Mouse (Mus musculus) hindbrain, embryonic 15.5 days (tissue): ENCODE measurements at regions not wholly inside any gene's neighbourhood (a gene's known extent, or its start where the extent isn't known, plus 50 kb on each side); places are given as distances from the start of the nearest gene placed in this dataset.

Source experiments
- ATAC-seq: fragments of 200-750 bp; cut with Nextera tagmentation; 2 replicates; pipeline ENCODE4 v1.8.0; 2017; ENCODE audit warnings: low read depth, moderate number of reproducible peaks, moderate TSS enrichment; ENCODE audit not compliant: low FRiP score
- H3K27ac ChIP-seq: fragments of 300-500 bp; sonication (generic); replicated peaks from 2 replicates; pipeline ENCODE4 v1.5.1; 2015; ENCODE audit warnings: mild to moderate bottlenecking, inconsistent platforms
- H3K27me3 ChIP-seq: fragments of 300-500 bp; sonication (generic); 2 replicates; pipeline ENCODE4 v1.6.1; 2015; ENCODE audit warnings: control low read depth, inconsistent platforms
- H3K36me3 ChIP-seq: fragments of 300-500 bp; sonication (generic); 2 replicates; pipeline ENCODE4 v1.6.1; 2015; ENCODE audit warnings: control low read depth, inconsistent platforms
- H3K4me1 ChIP-seq: fragments of 300-500 bp; sonication (generic); replicated peaks from 2 replicates; pipeline ENCODE4 v1.6.1; 2015; ENCODE audit warnings: control low read depth, inconsistent platforms
- H3K4me2 ChIP-seq: fragments of 300-500 bp; sonication (generic); 2 replicates; pipeline ENCODE4 v1.6.1; 2015; ENCODE audit warnings: moderate library complexity, mild to moderate bottlenecking, inconsistent platforms
- H3K4me3 ChIP-seq: fragments of 300-500 bp; sonication (generic); 2 replicates; pipeline ENCODE4 v1.5.1; 2015; ENCODE audit warnings: mild to moderate bottlenecking, inconsistent platforms
- H3K9ac ChIP-seq: fragments of 300-500 bp; sonication (generic); 2 replicates; pipeline ENCODE4 v1.6.1; 2015; ENCODE audit warnings: inconsistent platforms
- H3K9me3 ChIP-seq: fragments of 300-500 bp; sonication (generic); 2 replicates; pipeline ENCODE4 v1.6.1; 2016; ENCODE audit warnings: control low read depth, inconsistent platforms
- WGBS: fragments of 180-500 bp; shearing (Covaris S2); methylation state at CpG from one replicate; pipeline ENCODE4 v1.1.7; 2015; 5-methylcytosine and 5-hydroxymethylcytosine counted together

GRCm38 (mm10) chr3:15186731-15187130 lies 145.4 kb downstream of the Gm9733 start:
- H3K27me3 ChIP-seq = no peaks in the 10 kb centered on the region
- no peaks in the 10 kb centered on the region for H3K9me3 ChIP-seq
- H3K36me3 ChIP-seq = no peaks in the 10 kb centered on the region
- no peak overlapping the region for H3K27ac ChIP-seq
- H3K9ac ChIP-seq = no peak overlapping the region
- no peak overlapping the region for H3K4me3 ChIP-seq
- H3K4me2 ChIP-seq = no peak overlapping the region
- no peak for ATAC-seq
- WGBS = 88% methylated on average over 3 of the region's 3 CpGs
- no peaks in the 10 kb centered on the region for H3K4me1 ChIP-seq

- Histone ChIP-seq H3K4me1 (no peaks in the 10 kb centered on the region), H3K4me3 (no peak overlapping the region), H3K27me3 (no peaks in the 10 kb centered on the region), H3K4me2 (peak overlapping the region; percentile 27; the same call in 1 of the 2 replicates), H3K27ac (no peak overlapping the region), H3K9me3 (no peaks in the 10 kb centered on the region), H3K36me3 (no peaks in the 10 kb centered on the region), H3K9ac (no peak overlapping the region)
- 5% methylated on average over 7 of the region's 7 CpGs for WGBS
- ATAC-seq = peak; percentile 91
Measured at GRCm38 (mm10) chr3:15194362-15194761, 137.7 kb downstream of the Gm9733 start.

DNA sequence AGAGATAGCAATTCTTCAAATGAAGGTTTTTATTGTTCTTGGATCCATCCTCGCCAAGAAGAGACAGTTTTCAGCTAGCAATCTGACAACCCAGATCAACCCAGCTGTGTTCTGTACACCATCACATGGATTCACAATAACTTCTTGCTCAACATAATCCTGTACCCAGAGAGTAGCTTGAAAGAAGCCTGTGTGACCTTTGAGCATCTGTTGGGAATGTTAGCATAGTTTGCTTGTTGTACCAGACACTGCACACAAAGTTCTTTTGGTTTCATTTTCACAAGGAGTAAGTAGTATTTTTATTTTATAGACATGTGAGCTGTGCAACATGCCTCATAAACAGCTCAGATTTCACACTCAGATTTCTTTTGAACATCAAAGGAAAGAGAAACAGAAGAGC lies 136.0 kb downstream of the Gm9733 start:
- no peak overlapping the region for H3K4me3 ChIP-seq
- no peaks in the 10 kb centered on the region for H3K4me1 ChIP-seq
- ATAC-seq = no peak
- no peaks in the 10 kb centered on the region for H3K9me3 ChIP-seq
- no peaks in the 10 kb centered on the region for H3K27me3 ChIP-seq
- H3K36me3 ChIP-seq = no peaks in the 10 kb centered on the region
- no peak overlapping the region for H3K4me2 ChIP-seq
- H3K9ac ChIP-seq = no peak overlapping the region
- H3K27ac ChIP-seq = no peak overlapping the region
- WGBS = 83% methylated on average over 1 of the region's 1 CpGs

DNA sequence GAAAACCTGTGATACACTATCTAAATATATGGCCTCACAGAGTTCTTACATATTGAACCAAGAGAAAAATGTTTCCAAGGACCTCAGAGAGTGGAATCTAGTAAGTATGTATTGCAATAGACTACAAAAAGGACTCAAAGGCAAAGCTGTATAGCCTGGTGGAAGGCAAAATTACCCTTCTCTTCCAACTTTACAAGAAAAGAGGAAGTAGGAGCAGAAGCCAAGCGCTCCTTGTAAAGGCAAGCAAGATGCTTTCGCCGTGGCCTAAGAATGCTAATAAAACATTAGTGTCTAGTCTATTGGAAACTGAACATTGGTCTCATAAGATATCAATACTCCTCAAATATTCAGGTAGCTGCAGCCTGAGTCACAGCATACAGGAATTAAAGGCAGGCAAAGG lies 134.0 kb downstream of the Gm9733 start:
- no peak for ATAC-seq
- Histone ChIP-seq H3K9me3 (no peaks in the 10 kb centered on the region), H3K36me3 (no peaks in the 10 kb centered on the region), H3K4me3 (no peak overlapping the region), H3K4me1 (no peaks in the 10 kb centered on the region), H3K4me2 (no peak overlapping the region), H3K27ac (no peak overlapping the region), H3K9ac (no peak overlapping the region), H3K27me3 (no peaks in the 10 kb centered on the region)
- 88% methylated on average over 3 of the region's 3 CpGs for WGBS

DNA sequence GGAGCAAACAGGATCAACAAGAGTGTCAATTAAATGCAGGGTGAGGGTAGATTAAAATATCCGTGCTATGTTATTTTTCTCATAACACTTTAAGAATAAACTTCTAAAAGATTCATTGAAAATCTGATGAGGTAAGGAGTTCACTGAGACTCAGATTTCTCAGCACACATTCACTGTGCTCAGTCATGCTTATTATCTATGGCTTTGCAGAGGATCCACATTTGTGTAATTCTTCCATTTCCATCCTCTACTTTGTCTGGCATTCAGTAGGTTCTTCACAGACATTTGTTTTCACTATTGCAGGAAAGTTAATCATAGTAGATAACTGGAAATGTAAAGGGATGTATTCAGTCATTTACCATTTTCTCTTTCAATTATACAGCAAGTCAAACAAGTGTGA lies 131.8 kb downstream of the Gm9733 start:
- no peak overlapping the region for H3K4me2 ChIP-seq

GRCm38 (mm10) chr3:15200990-15201389 lies 131.1 kb downstream of the Gm9733 start:
- H3K36me3 ChIP-seq = no peaks in the 10 kb centered on the region
- H3K4me3 ChIP-seq = no peak overlapping the region
- no peaks in the 10 kb centered on the region for H3K27me3 ChIP-seq
- H3K4me1 ChIP-seq = no peaks in the 10 kb centered on the region
- no peak overlapping the region for H3K9ac ChIP-seq
- H3K9me3 ChIP-seq = no peaks in the 10 kb centered on the region
- H3K27ac ChIP-seq = no peak overlapping the region
- H3K4me2 ChIP-seq = no peak overlapping the region
- ATAC-seq = no peak

More for the DNA sequence above, 131.8 kb downstream of the Gm9733 start:
- Histone ChIP-seq H3K4me3 (no peak overlapping the region), H3K9me3 (no peaks in the 10 kb centered on the region), H3K4me1 (no peaks in the 10 kb centered on the region), H3K27me3 (no peaks in the 10 kb centered on the region), H3K9ac (no peak overlapping the region), H3K36me3 (no peaks in the 10 kb centered on the region), H3K27ac (no peak overlapping the region)
- ATAC-seq = no peak
- 78% methylated on average over 1 of the region's 1 CpGs for WGBS

DNA sequence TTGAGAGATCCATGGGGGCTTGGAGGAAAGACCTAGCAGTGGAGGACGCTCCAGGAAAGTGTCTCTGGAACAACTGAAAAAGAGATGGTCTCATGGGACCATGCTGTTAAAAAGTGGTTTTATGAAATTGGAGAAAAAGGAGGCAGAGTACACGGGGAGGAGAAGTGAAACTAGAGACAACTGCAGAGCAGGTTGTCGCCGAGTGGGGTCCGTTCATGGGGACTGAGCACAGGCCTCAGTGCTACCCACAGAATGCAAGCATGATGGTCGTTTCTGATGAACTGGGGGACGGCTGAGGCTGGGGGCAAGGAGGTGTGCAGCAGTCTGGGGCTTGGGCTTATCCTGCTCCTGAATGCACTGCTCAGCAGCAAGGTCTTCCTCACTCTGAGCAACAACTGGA lies 129.3 kb downstream of the Gm9733 start:
- Histone ChIP-seq H3K9ac (no peak overlapping the region), H3K4me1 (no peaks in the 10 kb centered on the region), H3K9me3 (no peaks in the 10 kb centered on the region), H3K36me3 (no peaks in the 10 kb centered on the region), H3K27me3 (no peaks in the 10 kb centered on the region), H3K27ac (no peak overlapping the region), H3K4me2 (no peak overlapping the region), H3K4me3 (no peak overlapping the region)
- ATAC-seq = no peak
- 86% methylated on average over 7 of the region's 7 CpGs for WGBS

DNA sequence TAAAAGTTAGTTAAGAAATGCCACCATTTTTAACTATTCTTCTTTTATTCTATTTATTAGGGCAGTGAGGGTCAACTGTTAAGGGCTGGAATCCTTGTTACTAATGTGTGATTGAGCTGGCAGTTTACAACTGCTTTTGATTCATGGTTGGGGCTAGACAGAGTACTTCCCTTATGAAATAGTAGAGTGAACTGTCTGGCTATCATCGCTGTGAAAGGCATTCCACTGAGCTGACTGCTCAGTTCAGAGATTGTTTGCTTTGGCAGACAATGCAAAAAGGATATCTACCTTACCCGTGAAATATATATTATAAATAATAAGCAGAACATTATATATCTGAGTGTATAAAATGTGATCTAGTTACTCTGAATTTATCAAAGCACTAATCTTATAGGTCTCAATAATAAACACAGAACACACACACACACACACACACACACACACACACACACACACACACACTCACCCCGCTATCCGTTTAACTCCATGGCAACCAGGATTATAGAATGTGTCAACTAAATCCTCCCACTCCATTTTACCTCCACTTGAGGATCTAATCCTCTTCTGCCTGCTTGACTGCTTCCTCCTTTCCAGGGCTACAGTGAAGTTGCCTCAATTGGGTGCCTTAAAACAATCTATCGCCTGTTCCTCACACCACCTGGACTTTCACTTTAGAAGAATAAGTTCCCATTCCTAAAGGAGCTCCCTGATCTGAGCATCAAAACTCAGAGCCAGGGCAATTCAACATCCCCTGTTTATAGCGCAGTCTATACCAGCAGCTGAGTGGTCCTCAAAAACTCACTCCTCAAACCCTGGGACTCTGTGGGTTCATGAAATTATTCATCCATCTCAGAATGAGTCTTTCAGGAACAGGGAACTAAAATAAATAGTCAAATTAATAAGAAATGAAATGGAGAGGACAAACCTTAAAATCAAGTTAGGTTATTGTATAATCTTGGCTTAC lies 126.6 kb downstream of the Gm9733 start:
- H3K27ac ChIP-seq = no peak overlapping the region
- no peaks in the 10 kb centered on the region for H3K27me3 ChIP-seq
- no peak for ATAC-seq
- H3K9me3 ChIP-seq = no peaks in the 10 kb centered on the region
- no peaks in the 10 kb centered on the region for H3K36me3 ChIP-seq
- 61% methylated on average over 6 of the region's 6 CpGs for WGBS
- no peak overlapping the region for H3K4me2 ChIP-seq
- no peak overlapping the region for H3K4me3 ChIP-seq
- no peak overlapping the region for H3K9ac ChIP-seq
- no peaks in the 10 kb centered on the region for H3K4me1 ChIP-seq

DNA sequence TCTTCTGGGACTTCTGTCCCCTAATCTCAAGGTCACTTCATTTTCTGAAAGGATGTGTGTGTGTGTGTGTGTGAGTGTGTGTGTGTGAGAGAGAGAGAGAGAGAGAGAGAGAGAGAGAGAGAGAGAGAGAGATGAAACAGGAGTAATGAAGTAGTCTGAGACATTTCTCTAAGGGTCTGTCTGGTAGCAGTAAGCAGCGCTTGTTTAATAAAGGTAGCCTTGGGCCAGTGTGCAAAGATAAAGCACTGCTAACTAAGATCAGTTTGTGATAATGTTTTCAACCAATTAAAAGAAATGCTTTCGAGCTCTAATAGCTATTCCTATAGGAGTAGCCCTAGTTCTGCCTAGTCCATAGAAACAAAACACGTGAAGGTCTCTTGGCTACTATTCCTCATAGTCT lies 119.7 kb downstream of the Gm9733 start:
- Histone ChIP-seq H3K9ac (no peak overlapping the region), H3K4me3 (no peak overlapping the region), H3K36me3 (no peaks in the 10 kb centered on the region), H3K27ac (no peak overlapping the region), H3K4me1 (no peaks in the 10 kb centered on the region), H3K9me3 (no peaks in the 10 kb centered on the region), H3K4me2 (no peak overlapping the region), H3K27me3 (no peaks in the 10 kb centered on the region)
- ATAC-seq = no peak
- WGBS = 74% methylated on average over 3 of the region's 3 CpGs

DNA sequence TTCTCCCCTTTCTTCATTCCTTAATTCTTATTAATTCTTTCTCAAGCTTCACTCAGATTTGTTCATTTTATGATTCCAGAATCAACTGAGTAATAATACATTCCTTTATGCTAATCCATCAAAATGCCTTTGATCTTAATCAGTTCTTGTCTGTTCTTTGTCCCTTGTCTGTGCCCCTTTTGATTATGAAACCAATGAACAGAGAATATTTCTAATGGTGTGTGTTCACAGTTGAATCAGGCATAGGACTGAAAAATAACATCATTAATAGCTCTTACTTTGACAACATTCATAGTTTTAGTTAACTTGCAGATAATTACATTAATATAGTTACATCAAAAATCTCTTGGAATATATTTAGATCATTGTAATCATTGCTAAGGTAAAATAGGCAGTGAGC lies 114.5 kb downstream of the Gm9733 start:
- no peak for ATAC-seq
- Histone ChIP-seq H3K4me3 (no peak overlapping the region), H3K9ac (no peak overlapping the region), H3K4me2 (no peak overlapping the region), H3K4me1 (no peaks in the 10 kb centered on the region), H3K9me3 (no peaks in the 10 kb centered on the region), H3K27me3 (no peaks in the 10 kb centered on the region), H3K27ac (no peak overlapping the region), H3K36me3 (no peaks in the 10 kb centered on the region)

GRCm38 (mm10) chr3:15219275-15219674 lies 112.8 kb downstream of the Gm9733 start:
- H3K4me2 ChIP-seq = no peak overlapping the region
- 90% methylated on average over 2 of the region's 2 CpGs for WGBS
- H3K27me3 ChIP-seq = no peaks in the 10 kb centered on the region
- no peaks in the 10 kb centered on the region for H3K4me1 ChIP-seq
- no peaks in the 10 kb centered on the region for H3K36me3 ChIP-seq
- H3K4me3 ChIP-seq = no peak overlapping the region
- no peak overlapping the region for H3K27ac ChIP-seq
- no peak overlapping the region for H3K9ac ChIP-seq
- ATAC-seq = no peak
- no peaks in the 10 kb centered on the region for H3K9me3 ChIP-seq

GRCm38 (mm10) chr3:15223266-15223665 lies 108.8 kb downstream of the Gm9733 start:
- Histone ChIP-seq H3K27ac (no peak overlapping the region), H3K4me2 (no peak overlapping the region), H3K4me3 (no peak overlapping the region), H3K27me3 (no peaks in the 10 kb centered on the region), H3K36me3 (no peaks in the 10 kb centered on the region), H3K9me3 (no peaks in the 10 kb centered on the region), H3K9ac (no peak overlapping the region), H3K4me1 (no peaks in the 10 kb centered on the region)
- ATAC-seq = no peak
- 88% methylated on average over 6 of the region's 6 CpGs for WGBS

DNA sequence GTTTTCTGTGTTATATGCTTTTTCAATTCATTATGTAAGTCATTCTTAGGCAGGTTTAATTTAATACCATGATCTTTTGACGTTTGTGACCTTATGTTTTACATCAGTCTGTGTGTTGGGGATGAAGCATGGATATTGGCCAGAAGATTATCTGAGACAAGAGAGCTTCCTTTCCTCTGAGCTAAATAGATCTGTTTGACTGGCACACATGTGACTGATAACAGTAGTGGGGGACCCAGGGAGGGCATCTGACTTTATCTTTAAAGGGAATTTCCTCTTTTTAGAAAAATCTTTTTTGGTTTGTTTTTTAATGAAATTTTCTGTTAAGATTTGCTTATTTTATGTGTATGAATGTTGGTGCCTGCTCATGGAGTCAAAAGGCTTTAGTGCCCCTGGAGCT lies 107.7 kb downstream of the Gm9733 start:
- no peak for ATAC-seq
- Histone ChIP-seq H3K4me2 (no peak overlapping the region), H3K9me3 (no peaks in the 10 kb centered on the region), H3K9ac (no peak overlapping the region), H3K4me1 (no peaks in the 10 kb centered on the region), H3K27ac (no peak overlapping the region), H3K36me3 (no peaks in the 10 kb centered on the region), H3K4me3 (no peak overlapping the region), H3K27me3 (no peaks in the 10 kb centered on the region)
- 59% methylated on average over 1 of the region's 1 CpGs for WGBS
